Mouse (Mus musculus): ENCODE measurements around the gene Zfand2a.

Gene Zfand2a

GRCm38 (mm10) chr5:139432747-139433508 is 51.4 kb downstream of the Zfand2a start:
- DNase-seq (ENCODE audit: low read depth, low spot score): no peak

GRCm38 (mm10) chr5:139432333-139432732 is 52.0 kb downstream of the Zfand2a start:
- DNase-seq (ENCODE audit: low read depth, low spot score): no peak

GRCm38 (mm10) chr5:139429818-139430341 is 54.5 kb downstream of the Zfand2a start:
- DNase-seq (ENCODE audit: low read depth, low spot score): no peak

GRCm38 (mm10) chr5:139427989-139428388 is 56.4 kb downstream of the Zfand2a start:
- no peak for DNase-seq (ENCODE audit: low read depth, low spot score)

- DNase-seq (ENCODE audit: low read depth, low spot score): no peak
Measured at GRCm38 (mm10) chr5:139427001-139427400, 57.3 kb downstream of the Zfand2a start.

GRCm38 (mm10) chr5:139425198-139425597 is 59.2 kb downstream of the Zfand2a start:
- no peak for DNase-seq (ENCODE audit: low read depth, low spot score)

GRCm38 (mm10) chr5:139423026-139423865 is 61.1 kb downstream of the Zfand2a start, which contains the start of gene Gper1:
TSS of gene Gper1 (plus strand) at chr5:139423151.
- DNase-seq (ENCODE audit: low read depth, low spot score): no peak

All from ES-CJ7 (cell line).